Mouse (Mus musculus) cerebellum, adult 2 months (tissue): ENCODE measurements around the gene Uba3.

Source experiments
- CTCF ChIP-seq: fragments of 200-500 bp; IDR thresholded peaks from 2 replicates; pipeline ENCODE4 v1.5.1; 2011; ENCODE audit warnings: low read depth, mild to moderate bottlenecking, control low read depth, low read length, moderate library complexity, borderline replicate concordance; ENCODE audit not compliant: insufficient read depth
- POLR2A ChIP-seq: fragments of 200-500 bp; IDR thresholded peaks from 2 replicates; pipeline ENCODE4 v1.6.1; 2011; ENCODE audit warnings: low read length, control low read depth, borderline replicate concordance; ENCODE audit not compliant: insufficient read depth

GRCm38 (mm10) chr6:97239360-97239759 lies 33.9 kb upstream of the Uba3 start:
- TF ChIP-seq CTCF (no peak), POLR2A (no peak)
